Mouse (Mus musculus): ENCODE results near the gene Adamtsl2.

Gene Adamtsl2

DNA sequence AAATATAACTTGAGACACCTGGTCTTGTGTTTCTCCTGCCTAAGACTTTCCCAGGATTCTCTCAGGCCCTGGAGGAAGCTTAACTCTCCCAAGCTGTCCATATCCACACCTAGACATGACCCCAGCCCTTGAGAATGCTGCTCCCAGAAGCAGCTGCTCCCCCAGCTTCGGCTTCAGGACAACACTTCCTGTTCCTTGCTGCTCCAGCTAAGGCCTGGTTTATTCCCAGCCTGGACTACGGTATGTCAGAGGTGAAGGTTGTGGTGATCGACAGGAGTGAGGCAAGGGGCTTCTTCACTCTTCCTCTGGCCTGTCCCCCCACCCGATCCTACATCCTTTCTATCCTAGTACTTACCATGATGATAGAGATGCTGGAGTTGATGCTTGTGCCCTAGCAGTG is 5.8 kb upstream of the Adamtsl2 start:
- in situ Hi-C loops (cut with MboI, MseI), result loop anchor here (10.0 kb wide), 1 partner anchor 161 kb away; no protein-coding TSS in a partner anchor

DNA sequence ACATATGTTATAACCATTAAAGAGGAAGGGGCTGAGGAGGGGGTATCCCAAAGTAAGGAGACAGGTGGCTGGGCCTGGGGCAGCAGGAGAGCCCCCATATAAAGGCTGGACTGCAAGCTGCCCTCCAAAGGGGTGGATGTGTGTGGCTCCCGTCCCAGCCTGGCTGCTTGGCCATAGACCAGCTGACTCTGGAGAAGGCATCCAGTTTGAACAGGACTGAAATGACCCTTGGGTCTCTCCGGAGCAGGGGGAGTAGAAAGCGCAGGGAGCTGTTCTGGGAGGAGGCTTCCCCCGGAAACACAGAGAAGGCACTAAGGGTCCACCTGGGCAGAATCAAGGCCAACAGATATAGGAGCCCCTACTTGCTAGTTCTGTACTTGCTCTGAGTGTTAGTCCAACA is 4.4 kb upstream of the Adamtsl2 start:
- in situ Hi-C loops (cut with MboI, MseI), result loop anchor here (10.0 kb wide), 1 partner anchor 160 kb away; no protein-coding TSS in a partner anchor

DNA sequence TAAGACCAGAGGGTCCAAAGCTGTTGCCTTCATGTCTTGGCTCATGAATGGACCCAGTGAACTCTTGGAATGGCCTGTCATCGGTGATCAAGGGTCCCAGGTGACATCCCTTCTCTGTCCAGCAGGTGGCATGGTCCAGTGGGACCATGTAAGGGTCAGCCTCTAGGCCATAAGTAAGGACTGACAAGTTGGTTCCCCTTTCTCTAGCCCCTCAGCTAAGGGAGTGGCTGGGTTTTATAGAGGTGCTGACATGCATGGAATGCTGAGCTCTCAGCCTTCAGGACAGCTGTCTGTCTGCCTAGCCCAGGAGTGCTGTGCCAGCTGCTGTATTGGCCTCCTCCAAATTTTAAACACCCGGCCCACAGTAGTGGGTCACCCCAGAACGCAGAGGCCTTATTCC is 3.7 kb upstream of the Adamtsl2 start:
- in situ Hi-C loops (cut with MboI, MseI), result loop anchor here (10.0 kb wide), 1 partner anchor 159 kb away; no protein-coding TSS in a partner anchor

DNA sequence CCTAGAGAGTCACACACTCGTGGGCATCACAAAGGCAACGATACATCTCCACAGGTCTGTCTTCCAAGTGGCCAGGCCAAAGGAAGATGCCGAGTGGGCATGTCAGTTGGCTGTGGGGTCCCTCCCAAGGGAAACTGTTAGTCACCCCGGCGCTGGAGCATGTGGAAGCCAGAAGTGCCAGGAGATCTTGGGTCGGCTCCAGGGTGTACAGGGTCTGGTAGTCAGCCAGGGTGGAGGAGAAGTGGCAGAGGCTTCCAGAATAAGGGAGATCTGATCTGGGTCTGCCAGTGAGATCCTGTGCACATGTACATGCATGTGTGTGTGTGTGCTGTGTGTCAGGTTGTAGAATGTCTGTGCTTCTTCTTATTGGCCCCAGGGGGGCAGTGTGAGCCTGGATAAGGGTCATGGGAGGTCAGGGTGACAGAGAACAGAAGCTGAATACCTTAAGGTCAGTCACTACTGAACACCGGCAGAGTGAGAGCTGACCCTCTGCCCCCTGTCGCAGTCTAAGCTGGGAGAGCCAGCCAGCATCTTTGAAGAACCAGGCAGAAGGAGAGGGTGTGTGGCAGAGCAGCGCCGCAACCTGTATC is 1.4 kb upstream of the Adamtsl2 start:
- in situ Hi-C loops (cut with MboI, MseI), result loop anchor here (10.0 kb wide), 1 partner anchor 157 kb away; no protein-coding TSS in a partner anchor

DNA sequence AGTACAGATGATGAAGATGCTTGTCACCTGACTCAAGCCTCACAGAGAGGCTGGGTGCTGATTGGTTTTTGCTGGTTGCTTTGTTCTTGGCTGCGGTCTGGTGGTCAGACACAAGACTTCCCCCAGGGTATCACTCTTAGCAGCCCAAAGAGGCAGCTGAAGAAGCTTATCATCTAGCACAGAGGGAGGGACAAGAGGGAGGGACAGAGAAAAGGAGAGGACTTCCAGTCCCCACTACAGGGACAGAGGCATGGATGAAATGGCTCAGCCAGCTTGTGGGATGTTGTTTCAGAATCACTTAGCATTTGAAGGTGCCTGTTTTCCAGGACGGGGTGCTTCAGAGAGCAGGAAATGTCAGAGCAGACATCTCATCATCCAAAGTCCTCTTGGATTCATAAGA is 867 bp upstream of the Adamtsl2 start:
- in situ Hi-C loops (cut with MboI, MseI), result loop anchor here (10.0 kb wide), 1 partner anchor 156 kb away; no protein-coding TSS in a partner anchor

DNA sequence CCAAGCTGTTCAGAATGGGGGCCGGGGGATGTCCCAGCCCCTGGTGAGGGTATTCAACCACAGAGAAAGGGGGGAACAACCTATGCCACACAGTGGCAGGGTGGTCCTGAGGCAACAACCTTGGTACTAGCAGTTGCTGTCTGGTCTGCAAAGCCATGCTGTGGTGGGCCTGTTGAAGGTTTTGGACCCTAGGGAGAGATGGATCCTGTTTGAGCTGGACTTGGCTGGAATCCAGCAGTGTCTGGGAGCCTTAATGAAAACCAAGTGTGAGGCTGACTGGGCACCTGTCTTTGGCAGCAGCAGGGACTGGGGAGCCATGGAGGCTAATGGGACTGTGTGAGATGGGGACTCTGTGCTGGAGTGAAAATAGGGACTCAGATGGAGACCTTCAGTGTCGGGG is 470 bp downstream of the Adamtsl2 start:
- in situ Hi-C loops (cut with MboI, MseI), result loop anchor here (10.0 kb wide), 1 partner anchor 155 kb away; no protein-coding TSS in a partner anchor

DNA sequence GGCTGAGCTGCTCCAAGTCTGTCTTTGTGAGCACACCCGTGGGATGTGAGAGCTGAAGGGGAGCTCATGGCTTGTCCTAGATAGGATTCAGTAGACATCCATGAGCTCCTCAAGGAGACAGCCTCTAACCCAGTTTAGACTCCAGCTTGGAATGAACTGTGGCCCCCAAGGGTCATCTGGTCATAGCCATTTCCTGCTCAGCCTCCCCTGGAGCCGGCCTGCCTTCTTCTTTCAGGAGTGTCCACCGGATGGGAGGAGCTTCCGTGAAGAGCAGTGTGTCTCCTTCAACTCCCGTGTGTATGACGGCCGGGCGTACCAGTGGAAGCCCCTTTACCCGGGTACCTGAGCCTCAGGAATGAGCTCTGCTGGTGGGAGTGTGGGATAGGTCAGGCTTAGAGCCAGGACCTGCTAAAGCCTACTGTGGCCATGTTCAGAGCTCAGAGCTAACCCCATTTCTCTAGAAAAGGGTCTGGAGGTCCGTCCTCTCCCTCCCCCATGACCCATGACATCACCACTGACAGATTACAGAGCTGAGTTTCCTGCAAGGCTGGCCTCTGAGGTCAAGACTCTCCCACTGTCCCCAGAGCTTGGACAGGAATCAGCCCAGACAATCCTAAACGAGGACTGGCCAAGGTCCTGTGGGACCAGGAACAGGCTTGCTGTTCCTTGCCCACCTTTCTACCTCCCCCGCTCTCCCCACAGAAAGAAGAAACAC is 4.7 kb downstream of the Adamtsl2 start:
- in situ Hi-C loops (cut with MboI, MseI), result no loop called here

DNA sequence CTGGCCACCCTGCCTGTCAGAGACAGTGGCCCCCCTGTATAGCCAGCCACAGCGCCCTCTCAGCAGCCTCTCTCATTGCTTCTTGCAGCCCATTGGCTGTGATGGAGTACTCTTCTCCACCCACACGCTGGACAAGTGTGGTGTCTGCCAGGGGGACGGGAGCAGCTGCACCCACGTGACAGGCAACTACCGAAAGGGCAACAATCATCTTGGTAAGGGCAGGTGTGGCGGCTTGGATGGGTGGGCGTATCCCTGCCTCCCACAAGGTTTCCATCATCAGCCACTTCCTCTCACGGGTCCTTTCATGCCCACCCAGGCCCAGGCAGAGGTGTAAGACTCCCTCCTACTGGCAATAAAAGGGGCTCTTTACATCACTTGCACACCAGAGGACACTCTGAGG is 5.8 kb downstream of the Adamtsl2 start:
- in situ Hi-C loops (cut with MboI, MseI), result no loop called here

DNA sequence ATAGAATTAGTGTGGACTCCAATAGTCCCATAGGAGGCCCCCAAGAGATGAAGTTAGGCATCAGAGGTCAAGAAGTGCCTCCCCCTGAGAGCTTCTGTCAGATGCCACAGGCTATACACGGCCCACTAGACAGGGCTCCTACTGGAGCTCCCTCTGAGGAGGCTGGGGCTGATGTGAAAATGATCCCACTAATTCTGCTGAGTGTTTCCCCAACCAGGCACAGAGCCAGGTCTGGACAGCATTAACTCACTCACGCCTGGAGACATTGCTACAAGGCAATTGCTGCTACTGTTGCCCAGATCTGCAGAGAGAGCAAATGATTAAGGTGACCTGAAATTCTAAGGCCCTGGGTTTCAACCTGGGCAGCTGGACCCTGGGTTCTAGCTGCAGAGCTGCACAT is 6.6 kb downstream of the Adamtsl2 start:
- in situ Hi-C loops (cut with MboI, MseI), result no loop called here

DNA sequence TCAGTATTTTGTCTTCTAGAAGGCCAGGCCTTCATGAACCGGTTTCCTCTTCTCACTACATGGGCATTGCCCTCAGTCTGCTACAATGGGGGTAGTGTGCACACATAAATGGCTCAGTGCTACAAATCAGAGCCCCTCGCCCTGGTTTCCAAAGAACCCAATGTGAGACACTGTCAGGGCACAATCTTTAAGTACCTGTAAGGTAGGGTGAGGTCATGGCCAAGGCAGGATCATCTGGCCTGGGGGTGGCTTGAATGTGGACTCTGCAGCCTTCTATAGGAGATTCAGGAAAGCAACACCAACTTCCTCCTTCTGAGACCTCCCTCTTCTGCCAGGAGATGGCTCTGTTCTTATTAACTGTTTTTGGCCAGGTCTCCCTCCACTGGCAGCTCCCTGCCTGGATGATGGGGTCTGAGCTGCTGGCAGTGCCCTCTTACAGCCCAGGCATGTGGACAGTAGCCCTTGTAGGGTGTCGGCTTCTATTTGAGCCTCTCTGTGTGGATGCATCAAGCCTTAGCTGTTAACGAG is 7.4 kb downstream of the Adamtsl2 start:
- in situ Hi-C loops (cut with MboI, MseI), result no loop called here

DNA sequence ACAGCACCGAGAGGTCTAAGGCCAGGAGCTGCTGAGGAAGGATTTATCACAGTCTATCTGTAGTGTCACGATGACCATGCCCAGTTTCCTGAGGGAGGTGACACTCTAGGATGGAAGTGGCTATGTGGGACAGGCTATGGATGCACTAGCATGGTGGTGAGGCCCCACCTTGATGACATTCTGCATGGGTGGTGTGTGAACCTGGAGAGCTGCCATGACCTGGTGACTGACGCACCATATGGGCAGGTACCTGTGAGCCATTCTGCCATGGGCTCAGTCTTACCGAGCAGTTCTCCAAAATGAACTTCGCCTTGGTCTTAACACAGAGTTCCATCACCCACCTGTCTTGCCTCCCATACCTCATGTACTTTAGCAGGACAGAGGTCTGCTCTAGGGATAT is 8.4 kb downstream of the Adamtsl2 start:
- in situ Hi-C loops (cut with MboI, MseI), result no loop called here

DNA sequence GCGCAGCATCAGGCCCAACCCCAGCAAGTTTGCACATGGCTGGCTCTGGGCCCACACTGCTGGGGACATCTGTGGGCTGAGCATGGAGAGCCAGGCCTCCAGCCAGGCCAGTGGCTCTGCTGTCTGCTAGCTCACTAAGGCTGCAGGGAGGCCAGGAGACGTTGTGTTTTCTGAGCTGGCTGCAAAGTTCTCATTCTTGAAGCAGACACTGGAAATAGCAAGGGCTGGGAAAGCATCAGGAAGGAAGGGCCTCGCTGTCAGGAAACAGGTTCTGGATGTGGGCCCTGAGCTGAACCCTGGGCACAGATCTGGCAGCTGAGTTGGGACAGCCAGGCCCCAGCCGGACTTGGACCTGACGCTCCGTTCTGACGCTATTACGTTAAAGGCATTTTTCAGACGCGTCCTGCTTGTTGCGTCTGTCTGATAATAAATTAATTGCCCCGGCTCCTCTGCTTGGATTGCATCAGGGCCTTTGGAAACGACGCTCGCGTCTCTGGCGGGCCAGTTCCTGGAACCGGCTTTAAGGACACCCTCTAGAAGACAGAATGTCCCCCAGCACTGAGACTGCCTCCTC is 9.0 kb downstream of the Adamtsl2 start:
- in situ Hi-C loops (cut with MboI, MseI), result no loop called here

DNA sequence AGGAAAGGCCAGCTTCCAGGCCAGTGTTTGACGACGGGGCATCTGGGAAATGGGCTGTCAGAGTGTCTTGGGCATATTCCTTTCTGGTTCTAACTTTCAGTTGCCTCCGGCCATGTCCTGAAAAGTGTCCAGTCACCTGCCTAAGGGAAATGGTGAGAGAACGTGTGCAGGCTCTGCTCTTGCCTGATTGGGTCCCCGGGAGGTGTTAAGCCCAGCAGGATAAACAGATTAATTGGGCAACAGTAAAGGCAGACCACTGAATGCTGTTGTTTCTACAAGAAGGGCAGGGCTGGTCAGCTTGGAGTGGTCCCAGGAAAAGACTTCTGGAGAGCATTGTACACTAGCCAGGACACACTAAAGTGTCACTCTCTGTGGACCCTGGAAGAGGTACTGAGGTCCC is 9.5 kb downstream of the Adamtsl2 start:
- in situ Hi-C loops (cut with MboI, MseI), result no loop called here

DNA sequence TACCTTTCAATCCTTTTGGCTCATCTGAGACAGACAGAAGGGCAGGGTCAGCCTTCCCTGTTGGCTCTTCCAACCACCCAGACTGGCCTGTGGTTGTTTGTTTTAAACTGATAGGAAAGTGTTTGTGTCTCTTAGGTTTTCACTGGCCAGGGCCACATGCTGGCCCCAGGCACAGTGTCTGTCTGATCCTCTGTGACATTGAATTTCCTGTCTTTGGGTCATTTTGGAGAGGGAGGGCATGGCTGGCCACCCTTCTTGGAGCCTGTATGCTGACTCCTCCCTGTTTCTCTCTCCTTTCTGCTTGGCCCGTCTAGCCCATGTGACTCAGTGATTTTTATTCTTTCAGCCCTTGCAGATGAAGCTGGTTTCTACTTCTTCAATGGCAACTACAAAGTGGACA is 10.1 kb downstream of the Adamtsl2 start:
- in situ Hi-C loops (cut with MboI, MseI), result no loop called here

DNA sequence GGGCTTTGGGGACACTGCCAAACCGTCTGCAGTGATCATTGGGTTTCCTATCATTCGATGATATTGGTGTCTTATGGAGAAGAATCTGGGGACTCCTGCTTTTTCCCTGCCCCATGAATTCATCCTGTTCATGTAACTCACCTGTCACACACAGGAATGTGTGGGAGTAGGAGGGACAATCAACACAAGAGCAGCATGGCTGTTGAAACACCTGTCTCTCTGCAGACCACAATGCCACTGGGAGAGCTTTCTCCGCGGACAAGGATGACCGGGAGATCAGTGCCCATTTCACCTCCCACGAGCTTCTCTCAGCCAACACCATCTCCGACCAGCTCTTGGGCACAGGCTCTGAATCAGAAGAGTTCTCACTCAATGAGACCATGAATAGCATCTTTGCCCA is 16.0 kb downstream of the Adamtsl2 start:
- in situ Hi-C loops (cut with MboI, MseI), result no loop called here

DNA sequence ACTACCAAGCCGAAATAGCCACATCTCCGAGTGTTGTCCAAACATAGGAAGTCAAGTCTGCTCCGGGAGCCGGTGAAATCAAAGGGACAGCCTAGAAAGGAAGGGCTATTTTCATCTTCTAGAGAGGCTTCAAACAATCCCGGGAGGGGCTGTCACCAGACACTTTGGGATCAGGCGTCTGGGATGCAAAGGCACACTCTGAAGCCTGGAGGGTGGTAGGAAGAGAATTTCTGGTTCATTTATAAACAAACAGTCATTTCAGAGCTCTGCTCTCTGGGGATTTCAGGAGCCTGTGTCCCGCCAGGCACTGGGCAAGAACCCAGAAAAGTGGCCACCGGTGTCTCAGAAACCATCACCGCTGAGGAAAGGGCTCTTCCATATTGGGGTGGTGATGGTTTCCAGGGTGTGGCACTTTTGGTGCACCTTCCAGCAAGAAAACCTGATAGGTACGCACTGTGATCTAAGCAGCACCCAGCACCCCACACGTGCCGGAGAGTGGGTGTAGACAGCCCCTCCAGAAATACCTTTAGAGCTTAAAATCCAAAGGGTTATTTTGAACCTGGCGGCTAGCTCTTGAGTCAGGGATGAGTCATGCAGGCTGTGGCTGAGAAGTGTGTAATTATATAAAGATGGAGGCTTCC is 17.3 kb downstream of the Adamtsl2 start:
- in situ Hi-C loops (cut with MboI, MseI), result no loop called here

DNA sequence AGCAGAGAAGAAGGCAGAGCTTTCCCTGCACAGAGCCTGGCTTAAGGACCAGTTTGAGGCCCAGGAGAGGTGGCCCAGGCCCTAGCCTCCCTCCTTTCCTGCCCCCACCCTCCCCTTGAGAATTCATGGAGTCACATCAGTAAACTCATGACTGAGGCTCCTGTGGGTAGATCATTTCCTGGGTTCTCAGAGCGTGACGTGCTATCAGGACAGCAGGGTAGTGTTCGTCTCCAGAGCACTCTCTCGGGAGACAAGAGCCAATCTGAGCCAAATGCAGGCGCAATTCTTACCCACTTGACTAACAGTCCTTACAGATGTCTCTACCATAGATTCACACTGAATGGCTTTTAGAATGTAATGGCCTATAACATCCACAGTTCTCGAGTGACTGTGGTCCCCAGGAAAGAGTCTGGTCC is 18.1 kb downstream of the Adamtsl2 start:
- in situ Hi-C loops (cut with MboI, MseI), result no loop called here

DNA sequence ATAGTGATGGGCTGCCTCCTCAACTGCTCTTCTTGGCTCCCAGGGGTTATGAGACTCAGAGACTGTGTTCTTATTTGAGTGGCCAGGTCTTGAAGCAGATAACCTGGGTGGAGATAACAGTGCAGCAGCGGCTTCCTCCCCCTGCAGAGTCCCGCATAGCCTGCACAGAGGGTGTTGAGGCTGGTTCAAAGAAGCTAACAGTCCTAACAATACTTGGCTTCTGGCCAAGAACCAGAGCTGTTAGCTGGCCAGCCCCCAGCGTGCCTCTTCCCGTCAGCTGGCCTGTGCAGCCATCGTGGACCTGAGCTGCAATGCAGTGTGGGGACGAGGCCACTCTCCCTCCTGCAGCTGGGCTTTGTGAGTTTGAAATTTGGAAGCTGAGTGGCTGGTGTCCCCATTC is 18.6 kb downstream of the Adamtsl2 start:
- in situ Hi-C loops (cut with MboI, MseI), result no loop called here

DNA sequence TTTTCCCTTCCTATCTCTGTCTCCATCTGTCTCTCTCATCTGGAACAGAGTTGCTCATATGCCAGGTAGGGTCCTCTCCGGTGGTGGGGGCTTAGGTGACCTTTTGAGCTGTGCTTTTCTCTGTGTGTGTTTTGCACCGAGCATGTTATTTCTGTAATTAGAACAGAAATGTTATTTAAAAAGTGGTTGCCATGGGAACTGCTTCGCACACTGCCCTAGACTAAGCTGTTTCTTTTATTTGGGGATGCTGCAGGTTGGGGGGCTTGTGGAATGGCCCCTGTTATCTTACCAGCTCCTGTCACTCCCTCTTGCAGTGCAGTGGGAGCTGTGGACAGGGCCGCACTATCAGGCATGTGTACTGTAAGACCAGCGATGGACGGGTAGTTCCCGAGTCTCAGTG is 24.4 kb downstream of the Adamtsl2 start:
- in situ Hi-C loops (cut with MboI, MseI), result no loop called here

DNA sequence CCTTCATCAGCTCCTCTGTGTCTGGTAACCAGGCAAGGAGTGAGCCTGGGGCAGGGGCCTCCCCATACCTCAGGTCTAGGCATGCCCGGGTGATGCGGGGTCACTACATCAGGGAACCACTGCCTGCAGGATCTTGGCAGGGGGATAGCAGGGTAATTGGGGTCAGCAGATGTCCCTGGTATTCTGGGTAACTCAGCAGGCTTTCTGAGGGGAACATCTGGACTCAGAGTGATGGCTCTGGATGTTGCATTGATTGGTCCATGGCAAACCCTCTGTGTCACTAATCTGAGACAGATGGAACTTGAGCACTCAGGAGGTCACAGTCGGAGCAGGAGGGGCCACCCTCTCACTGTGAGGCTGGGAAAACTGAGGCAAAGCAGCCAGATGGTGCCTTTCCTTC is 27.6 kb downstream of the Adamtsl2 start:
- in situ Hi-C loops (cut with MboI, MseI), result no loop called here

DNA sequence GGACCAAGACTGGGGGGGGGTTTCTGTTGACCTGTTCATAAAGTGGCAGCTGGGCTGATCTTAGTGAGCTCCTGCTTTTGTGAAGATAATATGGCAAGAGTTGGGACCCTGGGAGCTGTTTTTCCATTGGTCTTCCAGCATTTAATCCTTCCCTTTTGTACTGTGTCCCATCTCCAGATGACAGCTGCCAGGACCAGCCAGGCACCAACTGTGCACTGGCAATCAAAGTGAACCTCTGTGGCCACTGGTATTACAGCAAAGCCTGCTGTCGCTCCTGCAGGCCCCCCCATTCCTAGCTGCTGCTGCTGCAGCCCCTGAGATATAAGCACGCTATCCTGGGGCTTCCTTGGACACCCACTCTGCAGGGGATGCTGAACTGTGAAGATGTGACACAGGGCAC is 29.0 kb downstream of the Adamtsl2 start:
- in situ Hi-C loops (cut with MboI, MseI), result no loop called here

DNA sequence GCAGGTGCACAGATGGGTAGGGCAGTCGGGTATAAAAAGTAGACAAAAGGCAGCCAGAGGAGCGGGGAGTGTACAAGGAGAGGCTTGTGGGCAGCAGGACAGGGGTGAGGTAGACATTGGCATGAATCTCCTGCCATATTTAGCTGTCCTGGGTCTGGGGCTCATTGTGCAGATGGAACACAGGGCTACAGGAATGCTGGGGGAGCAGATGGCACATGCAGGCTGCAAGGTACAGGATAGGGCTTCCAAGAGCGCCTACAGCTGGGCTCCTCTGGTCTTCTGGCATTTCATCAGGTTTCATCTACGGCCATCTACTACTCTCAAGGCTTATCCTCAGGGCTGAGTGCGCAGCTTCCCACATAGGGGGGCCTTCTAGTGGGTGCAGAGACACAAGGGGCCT is 29.9 kb downstream of the Adamtsl2 start:
- in situ Hi-C loops (cut with MboI, MseI), result no loop called here

Data from regulatory T cell (primary cell).